Mouse (Mus musculus) fibroblast of lung, adult 2 months (primary cell): Measurements from ENCODE around the gene Dpf1.

Source experiments
- DNase-seq: peaks from one replicate; pipeline ENCODE4 v3.0.0-alpha.2; 2011; ENCODE audit warnings: low read depth

The Dpf1 gene

DNA sequence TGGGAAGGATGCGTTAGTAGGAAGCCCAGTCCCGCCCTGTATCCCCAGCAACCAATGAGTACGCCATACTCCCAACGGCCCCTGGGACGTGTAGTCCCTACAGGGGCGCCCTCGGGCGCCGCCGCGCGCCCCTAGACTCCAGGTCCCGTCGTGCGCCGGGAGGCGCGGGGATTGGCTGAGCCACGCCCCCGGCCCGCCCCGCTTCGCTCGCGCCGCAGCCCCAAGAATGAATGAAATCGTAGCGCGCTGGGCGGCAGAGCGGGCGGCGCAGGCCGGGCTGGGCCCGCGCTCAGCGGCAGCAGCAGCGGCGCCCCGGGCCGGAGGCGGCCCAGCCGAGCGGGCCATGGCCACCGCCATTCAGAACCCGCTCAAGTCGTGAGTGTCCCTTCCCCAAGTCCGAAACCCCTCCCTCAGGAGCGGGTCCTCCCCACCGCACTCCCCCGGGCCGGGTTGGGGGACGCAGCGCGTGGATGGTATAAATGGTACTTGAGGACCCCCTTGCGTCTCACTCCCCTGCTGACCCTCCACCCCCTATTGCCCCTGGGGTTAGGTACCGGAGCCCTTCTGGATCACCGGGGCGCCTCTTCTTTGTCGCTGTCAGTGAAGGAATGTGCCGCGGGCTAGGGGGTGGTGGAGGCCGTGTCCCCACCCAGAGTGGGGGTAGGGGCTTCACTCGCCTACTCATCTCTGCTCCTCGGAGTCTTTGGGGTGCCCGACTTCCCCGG is at the start of gene Dpf1:
TSS of gene Dpf1 (plus strand) at position 214 of the 725 bp plus-strand sequence.
- peak; percentile 46 for DNase-seq

DNA sequence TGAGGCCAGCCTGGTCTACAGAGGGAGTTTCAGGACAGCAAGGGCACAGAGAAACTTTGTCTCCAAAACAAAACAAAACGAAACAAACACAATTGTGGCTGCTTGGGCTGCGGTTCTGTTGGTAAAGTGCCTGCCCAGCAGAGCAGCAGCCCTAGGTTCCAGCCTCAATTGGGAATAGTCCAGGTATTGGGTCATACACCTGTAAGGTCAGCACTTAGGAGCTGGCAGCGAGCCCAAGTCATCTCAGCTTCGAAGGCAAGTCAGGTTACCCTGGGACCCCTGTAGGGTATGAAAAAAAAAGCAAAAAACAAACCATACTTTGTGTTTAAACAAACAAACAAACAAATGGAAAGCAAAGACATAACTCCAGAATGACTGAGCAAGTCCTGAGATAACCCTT is 47.9 kb upstream of the Dpf1 start:
- DNase-seq, result no peak

DNA sequence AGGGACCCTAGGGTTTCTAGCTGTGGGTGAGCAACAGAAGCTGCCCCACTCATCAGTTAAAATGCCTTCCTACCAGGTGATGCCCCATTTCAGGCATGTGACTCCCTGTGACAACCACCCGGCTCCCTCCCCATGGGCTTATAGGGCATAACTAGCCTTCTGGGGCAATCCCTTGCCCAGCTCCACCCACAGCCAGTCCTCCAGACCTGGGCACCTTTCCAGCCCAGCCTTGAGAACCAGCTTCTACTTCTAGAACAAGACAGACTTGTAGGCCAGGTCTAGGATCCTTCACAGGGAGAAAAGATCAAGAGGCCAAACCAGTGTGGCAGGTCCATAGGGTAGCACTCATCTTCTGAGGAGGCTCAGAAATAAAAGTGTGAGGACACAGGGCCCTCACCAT is 46.4 kb upstream of the Dpf1 start:
- DNase-seq, result no peak

DNA sequence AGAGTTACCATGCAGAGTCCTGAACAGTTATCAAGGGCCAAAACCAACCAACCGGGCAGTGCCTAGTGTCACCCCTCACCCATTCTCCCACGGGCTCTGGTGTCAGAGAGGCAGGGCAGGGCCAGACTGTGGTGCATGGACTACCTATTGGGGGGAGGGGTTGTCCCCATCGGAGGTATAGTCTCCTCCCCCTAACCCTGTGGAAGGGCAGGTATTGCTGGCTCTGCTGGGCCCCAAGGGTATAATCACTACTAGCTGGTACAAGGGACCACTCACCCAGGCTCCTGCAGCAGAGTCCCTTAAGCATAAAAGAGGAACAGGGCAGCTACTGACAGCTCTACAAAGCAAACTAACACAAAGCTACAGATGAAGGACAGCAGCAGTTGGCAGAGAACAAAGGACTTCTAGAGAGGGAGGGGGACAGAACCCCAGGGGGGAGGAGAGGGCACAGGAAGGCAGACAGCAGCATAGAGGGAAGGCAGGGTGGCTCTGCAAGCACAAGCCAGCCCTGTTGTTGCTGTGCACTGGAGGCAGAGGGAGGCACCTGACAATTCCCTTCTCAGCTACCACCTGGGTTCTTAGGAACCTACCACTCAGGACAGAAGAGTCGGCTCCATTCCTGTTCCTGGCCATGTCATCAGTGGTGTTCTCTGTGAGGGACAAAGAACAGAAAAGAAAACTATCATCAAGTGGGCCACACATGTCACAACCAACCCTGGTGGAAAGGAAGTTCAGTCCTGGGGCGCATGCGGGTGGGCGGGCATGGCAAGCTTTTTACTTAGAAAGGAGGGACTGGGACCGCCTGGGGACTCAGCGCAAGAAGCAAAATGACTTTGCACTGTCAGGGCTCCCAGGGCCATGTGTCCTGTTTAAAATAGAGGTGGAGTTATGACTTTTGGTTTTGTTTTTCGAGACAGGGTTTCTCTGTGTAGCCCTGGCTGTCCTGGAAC is 43.7 kb upstream of the Dpf1 start:
- no peak for DNase-seq

DNA sequence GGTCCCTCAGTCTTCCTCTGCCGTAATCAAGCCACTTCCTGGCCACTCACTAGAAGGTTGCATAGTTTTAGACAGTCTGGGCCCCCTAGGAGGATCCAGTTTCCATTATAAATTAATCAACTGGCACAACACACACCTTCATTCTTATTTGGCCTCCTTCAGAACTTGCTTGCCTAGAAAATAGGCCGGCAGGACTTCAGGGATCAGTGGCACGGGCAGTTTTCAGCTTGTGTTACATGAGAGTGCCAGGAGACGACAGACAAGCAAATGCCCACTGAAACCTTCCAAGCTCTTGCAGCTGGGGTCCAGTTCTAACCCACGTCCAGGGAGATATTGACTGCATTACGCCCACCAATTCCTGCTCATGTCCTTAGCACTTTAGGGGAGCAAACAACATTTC is 41.6 kb upstream of the Dpf1 start:
- no peak for DNase-seq

DNA sequence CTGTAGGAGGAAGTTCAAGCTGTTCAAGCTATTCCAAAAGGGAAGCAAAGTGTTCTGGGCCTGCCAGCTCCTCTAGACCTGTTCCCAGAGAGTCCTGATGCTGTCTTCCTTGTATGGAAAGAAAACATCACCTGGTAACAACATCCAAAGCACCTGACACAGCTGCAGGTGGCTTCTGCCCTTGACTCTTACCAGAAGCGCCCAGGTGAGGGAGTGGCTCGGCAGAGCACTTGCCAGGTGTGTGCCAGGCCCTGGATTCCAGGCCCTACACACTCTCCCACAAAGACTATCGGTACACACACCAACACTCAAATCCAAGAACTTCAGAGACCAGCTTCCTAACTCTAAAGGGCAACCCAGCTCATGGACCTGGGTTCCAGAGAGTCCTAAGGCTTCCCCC is 39.9 kb upstream of the Dpf1 start:
- DNase-seq, result no peak

DNA sequence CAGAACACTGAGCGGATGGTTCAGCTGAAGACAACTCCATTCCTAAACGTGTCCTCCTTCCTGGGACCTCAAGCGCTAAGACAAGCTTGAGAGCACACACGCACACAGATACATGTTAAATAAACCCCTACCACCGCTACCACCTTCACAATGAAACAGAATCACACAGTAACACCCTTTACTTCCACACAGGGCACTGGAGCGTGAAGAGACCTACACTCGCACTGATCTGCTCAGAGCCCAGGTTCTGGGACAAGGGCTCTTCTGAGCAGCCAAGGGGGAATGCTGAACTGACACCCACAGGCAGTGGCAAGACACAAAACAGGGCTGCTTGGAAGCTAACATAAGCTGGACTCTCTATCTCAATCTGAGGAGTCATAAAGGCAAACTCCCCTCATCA is 38.1 kb upstream of the Dpf1 start:
- no peak for DNase-seq

DNA sequence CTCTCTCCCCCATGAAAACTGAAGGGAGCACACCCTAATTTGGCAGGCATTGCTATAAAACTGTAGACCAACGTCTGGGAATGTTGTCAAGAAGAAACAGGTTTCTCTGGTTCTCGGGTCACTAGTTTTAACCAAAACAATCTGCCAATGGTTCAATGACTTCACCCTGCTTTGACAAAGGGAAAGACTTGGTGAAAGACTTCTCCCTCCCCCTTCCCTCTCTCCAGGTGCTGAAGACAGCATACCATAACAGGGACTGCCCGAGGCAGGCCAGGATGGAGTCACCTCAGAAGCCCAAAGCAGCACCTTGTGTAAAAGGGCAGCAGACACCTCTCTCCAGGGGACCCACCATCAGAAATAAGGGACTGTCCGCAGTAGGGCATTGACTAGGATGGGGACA is 36.8 kb upstream of the Dpf1 start:
- DNase-seq, result no peak

DNA sequence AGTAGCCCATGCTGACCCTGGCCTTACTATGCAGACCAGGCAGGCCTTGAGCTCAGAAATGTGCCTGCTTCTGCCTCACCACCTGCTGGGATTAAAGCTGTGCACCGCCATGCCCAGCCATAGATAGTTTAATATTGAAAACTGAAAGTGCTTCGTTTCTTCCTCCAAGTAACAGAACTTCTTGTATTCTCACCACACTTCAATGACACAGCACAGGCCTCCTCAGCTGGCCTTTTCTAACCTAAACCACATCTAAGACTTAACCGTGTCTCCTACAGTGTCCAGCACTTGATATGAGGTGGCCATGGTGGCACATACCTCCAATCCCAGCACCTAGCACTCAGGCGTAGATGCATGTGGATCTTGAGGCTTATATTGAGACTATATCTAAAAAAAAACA is 33.3 kb upstream of the Dpf1 start:
- no peak for DNase-seq

DNA sequence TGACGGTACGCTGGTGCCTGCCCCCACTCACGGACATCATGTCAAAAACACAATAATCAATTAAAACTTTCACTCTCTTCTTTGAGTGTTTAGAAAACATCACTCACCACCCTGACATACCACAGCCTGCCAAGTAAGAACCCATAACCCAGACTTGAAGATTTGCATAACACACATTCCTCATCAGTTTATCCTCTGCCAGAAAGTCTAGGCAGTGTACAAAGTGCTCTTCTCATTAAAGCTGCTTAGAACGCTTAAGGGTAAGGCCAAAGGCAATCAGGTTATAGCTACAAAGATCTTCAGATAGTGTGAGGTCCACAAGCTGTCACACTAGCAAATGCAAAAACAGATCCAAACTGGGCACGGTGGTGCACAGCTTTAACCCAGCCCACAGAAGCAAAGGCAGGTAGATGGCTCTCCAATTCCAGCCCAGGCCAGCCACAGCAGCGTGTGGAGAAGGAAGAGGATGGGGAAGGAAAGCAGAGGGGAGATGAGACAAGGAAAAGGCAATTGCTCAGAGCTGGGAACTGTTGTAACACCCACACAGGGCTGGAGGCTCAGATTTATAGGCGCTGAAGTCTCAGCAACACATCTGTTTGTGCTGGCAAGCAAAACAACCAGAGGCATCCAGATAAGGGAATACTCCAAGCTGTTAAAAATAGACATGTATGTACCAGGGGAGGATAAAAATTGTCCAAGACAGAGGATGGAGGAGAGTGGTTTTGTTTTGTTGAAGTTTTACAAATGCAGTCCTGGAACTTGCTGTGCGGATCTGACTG is 31.9 kb upstream of the Dpf1 start:
- no peak for DNase-seq

DNA sequence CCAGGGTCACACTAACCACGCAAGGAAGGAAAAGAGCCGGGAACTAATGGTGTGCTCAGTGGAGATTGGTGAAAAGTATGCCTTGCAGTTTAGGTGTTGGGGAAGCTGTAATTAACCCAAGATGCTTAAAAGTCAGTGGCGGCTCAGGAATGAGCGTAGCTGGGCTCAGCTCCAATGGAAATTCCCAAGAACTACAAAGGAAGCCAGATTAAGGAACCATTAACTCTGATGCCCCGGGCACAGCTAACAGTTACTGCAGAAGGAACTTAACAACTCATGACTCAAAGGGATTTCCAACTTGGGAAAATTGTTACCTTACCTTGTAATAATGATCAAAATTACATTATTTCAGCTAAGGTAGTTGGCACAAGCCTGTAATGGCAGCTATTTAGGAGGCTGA is 27.0 kb upstream of the Dpf1 start:
- no peak for DNase-seq

DNA sequence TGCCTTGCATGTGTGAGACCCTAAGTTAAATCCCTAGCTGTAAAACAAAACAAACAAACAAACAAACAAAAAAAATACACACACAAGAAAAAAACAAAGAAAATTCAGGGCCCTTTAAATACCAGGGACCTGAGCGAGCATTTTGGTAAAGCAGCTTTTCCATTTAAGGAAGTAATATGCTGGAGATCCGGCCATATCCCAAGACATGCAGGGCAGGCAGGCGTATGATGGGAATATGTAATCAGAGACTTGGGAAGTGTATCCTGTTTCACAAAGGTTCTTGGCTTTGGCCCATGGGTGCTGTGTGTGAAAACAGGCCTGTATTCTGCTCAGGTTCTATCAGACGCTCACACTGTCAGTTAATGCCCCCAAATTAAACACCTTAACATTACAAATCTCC is 26.2 kb upstream of the Dpf1 start:
- DNase-seq, result no peak

DNA sequence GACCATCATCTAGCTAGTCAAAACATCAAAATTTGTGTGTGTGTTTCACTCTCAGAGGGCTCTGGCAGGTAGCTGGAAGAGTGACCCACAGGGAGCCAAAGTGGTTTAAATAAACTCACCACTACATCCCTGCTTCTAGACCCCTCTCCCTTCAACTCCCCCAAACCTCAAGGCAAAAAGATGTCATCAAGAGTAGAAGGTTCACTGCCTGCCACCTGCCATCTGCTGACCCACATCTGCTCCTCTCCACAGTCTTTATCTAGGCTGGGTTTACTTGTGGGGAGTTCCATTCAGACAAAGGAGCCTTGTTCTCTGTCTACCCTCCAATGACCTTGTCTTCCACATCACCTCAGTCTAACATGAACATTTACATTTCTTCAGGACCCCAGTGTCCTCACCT is 24.5 kb upstream of the Dpf1 start:
- no peak for DNase-seq

DNA sequence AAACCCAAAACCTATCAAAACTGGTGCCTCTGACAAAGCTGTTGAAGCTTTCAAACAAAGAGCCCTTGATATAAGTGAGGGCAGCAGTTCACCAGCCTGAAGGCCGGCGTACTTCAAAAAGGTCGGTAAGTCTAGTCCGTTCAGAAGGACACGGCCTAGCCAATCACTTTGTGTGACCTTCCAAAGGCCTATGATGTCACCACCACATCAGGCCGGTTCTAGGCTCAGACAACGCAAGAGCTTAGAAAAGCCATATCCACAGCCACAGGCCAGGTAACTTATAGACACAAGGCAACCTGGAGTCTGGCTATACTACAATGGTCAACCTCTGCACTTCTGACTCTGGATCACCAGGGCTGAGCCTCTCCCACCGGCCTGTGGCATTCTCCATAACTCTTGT is 23.8 kb upstream of the Dpf1 start:
- DNase-seq, result no peak

DNA sequence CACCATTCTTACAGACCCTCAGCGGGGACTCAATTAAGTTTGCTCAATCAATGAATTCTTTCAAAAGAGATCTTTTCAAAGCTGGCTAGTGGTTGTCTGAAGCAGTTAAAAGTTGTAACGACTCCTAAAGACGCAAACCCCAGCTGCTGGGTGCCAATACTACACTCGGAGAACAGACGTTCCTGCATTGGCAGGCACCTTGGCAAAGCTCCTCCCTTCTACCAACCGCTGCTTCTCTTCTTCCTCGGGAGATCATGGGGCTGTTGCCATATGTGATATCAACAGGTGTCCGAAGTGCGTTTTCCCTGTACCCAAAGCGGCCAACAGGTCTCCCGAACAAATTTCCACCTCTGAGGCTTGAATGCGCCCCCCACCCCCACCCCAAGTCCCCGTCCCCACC is 22.9 kb upstream of the Dpf1 start:
- no peak for DNase-seq

DNA sequence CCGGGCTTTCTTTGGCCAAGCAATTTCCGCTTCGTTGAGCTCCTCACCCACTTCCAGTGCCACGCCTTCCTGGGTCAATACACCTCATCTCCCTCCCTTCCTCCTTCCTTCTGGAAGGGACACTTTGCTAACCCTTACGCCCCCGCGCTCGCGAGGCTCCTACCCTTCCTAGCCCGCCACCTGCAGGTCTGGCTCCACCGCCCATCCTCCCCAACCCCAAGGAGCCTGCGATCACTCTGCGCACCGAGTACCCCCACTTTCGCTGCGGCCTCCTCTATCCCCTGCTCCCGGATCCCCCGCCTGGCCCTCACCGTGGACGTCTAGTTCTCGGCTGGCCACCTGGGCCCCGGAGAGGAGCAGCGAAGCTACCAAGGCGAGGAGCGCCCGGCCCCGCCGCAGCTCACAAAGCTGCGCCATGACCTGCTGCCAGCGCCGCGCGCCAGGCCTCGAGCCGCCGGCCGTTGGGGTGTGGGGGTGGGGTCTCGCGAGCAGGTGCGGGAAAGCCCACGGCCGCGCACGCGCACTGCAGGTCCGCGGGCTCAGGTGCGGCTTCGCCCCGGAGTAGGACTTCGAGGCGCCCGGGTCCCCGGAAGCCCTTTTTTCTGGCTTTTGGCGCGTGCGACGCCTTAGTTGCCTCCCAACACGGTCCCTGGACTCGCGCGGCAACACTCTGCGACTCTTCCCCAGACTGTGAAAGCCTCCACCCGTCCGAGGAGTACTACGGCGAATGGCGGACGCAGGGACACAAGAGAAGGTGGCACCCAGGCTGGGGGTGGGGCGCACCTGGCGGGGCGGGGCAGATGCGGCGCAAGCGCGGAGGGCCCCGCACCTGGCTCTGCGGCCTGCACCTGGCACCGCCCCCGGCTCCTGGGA is 22.3 kb upstream of the Dpf1 start, which contains the start of gene Spint2:
TSS of gene Spint2 (minus strand) at position 712 of the 873 bp plus-strand sequence.
- DNase-seq, result no peak

DNA sequence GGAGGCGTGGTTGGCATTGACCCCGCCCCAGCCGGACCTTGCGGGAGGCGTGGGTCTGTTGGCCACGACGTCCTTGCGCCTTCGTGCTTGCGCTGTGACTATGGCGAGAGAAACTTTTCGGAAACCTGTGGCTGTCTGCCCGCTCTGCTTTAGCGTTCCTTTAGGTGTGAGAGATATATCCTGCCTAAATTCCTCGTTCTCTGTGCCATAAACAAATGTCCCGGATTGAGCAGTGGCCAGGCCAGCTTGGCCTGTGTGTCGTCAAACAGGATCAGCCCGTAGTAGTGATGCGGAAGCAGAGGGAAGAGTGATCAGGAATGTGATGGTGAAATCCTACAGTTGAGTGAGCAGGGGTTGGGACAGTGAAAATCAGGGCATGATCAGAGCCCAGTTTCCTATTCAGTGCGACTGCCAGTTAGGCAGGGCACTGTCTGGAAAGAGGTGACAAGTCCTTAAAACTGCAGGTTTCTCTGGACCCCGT is 21.6 kb upstream of the Dpf1 start:
- DNase-seq, result no peak

DNA sequence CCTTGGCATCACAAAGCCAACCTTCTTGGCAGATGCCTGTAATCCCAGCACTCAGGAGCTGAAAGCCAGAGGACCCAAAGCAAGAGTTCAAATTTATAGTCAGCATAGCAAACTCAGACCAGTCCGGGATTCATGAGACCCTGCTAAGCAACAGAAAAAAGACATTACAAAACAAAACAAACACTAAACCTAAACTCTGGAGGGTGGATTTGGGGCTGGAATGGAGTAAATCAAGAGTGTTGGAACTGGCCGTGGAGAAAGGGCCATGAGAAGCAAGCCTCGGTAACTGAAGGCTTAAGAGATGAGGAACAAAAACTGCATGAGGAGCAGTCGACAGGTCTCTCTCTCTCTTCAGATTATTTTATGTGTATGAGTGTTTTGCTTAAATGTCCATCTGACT is 19.9 kb upstream of the Dpf1 start:
- DNase-seq, result no peak

DNA sequence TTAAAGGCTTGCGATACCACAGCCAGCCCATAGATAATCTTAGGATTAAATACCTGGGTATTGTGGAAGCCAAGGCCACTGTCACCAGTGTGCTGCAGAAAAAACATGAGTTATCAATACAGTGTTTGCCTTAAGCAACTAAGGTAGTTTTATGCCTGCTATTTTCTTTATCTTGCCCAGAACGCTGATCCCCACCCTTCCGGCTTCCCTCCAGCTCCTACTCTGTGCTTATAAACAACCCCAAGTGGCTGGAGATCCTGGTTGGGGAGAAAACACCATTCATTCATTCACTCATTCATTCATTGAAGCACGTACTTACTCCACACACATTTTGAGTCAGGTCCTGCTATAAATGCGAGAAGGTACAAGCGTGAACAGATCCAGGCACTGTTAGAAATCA is 19.2 kb upstream of the Dpf1 start:
- DNase-seq, result no peak

DNA sequence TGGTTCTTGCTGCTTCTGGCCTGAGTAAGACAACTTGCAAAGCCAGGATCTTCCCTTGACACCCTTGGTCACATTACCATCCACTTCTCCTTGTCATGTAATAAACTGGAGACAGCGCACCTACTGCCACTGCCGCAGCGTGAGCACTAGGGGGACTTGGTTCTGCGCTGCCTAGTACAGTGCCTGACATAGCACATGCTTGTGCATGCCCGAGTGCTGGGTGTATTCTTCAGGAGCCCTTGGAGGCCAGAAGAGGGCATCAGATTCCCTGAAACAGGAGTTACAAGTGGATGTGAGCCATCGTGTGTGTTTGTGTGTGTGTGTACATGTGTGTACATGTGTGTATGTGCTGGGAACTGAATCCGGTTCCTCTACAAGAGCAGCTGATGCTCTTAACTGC is 16.3 kb upstream of the Dpf1 start:
- DNase-seq, result no peak

DNA sequence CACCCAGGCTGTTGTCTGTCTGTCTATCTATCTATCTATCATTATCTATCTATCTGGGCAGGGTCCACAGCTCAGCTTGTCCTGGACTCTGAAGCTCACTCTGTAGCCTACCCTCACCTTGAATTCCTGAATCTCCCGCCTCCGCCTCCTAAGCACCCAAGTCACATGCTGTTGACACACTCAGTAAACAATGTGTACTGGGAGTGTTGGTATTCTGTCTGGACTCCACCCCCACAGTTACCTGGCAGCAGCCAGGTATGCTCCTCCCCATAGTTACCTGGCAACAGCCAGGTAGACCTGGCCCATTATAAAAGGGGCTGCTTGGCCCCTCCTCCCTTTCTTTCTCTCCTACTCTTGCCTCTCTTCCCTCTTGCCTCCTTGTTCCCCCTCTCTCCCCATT is 15.7 kb upstream of the Dpf1 start:
- DNase-seq, result no peak
